ENCODE assay signal across 9 mouse cellular contexts in genomic region chr19:34772775-34773174, GRCm38 (mm10). TPM values are rescaled to one million over a fixed set of nuclear protein-coding genes. Genes with fewer than 3 reads are reported as not detected.
A peak's percentile ranks its signal among the peaks of the same experiment; 100 is the strongest.
DNase-seq lines count a peak whose midpoint lies in the region; ATAC-seq and TF ChIP-seq lines count a peak whose summit lies in the region.
"Had no signal": no experiment of that assay in that cellular context is flagged by ENCODE, and none has a peak within 500 bp of the region (broad histone marks: within the 10 kb centered on the region; RNA-seq: fewer than 3 reads in every experiment).

No protein-coding gene starts in this region.

- WGBS in forebrain, embryonic 13.5 days = 29% methylated on average over 6 of the region's 6 CpGs
- WGBS in liver, embryonic 14.5 days (ENCODE audit: insufficient replicate concordance) = 21% methylated on average over 6 of the region's 6 CpGs

- peak; percentile 51; the same call in 1 of the 2 replicates for ATAC-seq in forebrain, embryonic 13.5 days
- ATAC-seq in liver, embryonic 14.5 days (ENCODE audit: insufficient read depth) = no peak

- no peaks in the 10 kb centered on the region for H3K36me3 ChIP-seq in forebrain, embryonic 13.5 days (ENCODE audit: poor library complexity, severe bottlenecking)
- no peaks in the 10 kb centered on the region for H3K36me3 ChIP-seq in liver, embryonic 14.5 days (replicated peaks; ENCODE audit: control insufficient read depth, insufficient read depth, low read depth)
- H3K36me3 ChIP-seq: limb, embryonic 15.5 days had no signal

- peak; percentile 57; the same call in 1 of the 2 replicates for TF ChIP-seq CTCF in liver, embryonic 14.5 days (IDR thresholded peaks at IDR 0.05; ENCODE audit: low read depth)

- TF ChIP-seq EP300 in liver, embryonic 14.5 days (IDR thresholded peaks at IDR 0.05; ENCODE audit: low read depth) = no peak

- no peak overlapping the region for H3K9ac ChIP-seq in forebrain, embryonic 13.5 days
- H3K9ac ChIP-seq in liver, embryonic 14.5 days (replicated peaks) = no peak overlapping the region
- H3K9ac ChIP-seq: limb, embryonic 15.5 days had no signal

- peak; percentile 34 for DNase-seq in gastrocnemius, adult 18-20 months (ENCODE audit: low spot score)
- DNase-seq in gastrocnemius, postnatal 25 days = no peak
- peak; percentile 80 for DNase-seq in 416B (ENCODE audit: low read depth)
- peak; percentile 59 for DNase-seq in adrenal gland, postnatal 14 days
- peak; percentile 80 for DNase-seq in kidney, postnatal 10 days
- DNase-seq in liver, embryonic 14.5 days (ENCODE audit: low read depth in 3 of 3, low spot score in 3 of 3) = peak in 2 of 3 experiments; percentile 11 to 17
- peak; percentile 37 for DNase-seq in right cerebral cortex, postnatal 4 days

- no peak overlapping the region for H3K27ac ChIP-seq in forebrain, embryonic 13.5 days
- H3K27ac ChIP-seq in liver, embryonic 14.5 days = no peak overlapping the region
- H3K27ac ChIP-seq: limb, embryonic 15.5 days had no signal

- no peaks in the 10 kb centered on the region for H3K9me3 ChIP-seq in forebrain, embryonic 13.5 days (replicated peaks)
- no peaks in the 10 kb centered on the region for H3K9me3 ChIP-seq in liver, embryonic 14.5 days (ENCODE audit: control insufficient read depth, low read length)
- H3K9me3 ChIP-seq: limb, embryonic 15.5 days had no signal

- no peaks in the 10 kb centered on the region for H3K27me3 ChIP-seq in forebrain, embryonic 13.5 days
- H3K27me3 ChIP-seq in liver, embryonic 14.5 days (ENCODE audit: control insufficient read depth, insufficient read depth, low read length) = no peaks in the 10 kb centered on the region
- H3K27me3 ChIP-seq: limb, embryonic 15.5 days had no signal

- no peak overlapping the region for H3K4me3 ChIP-seq in forebrain, embryonic 13.5 days
- H3K4me3 ChIP-seq in liver, embryonic 14.5 days (ENCODE audit: insufficient read depth in 1 of 2, low read depth in 2 of 2, low read length in 2 of 2) = no peak overlapping the region
- H3K4me3 ChIP-seq: limb, embryonic 15.5 days had no signal

- no peak overlapping the region for H3K4me2 ChIP-seq in forebrain, embryonic 13.5 days
- H3K4me2 ChIP-seq in liver, embryonic 14.5 days (ENCODE audit: low read depth) = no peak overlapping the region
- H3K4me2 ChIP-seq: limb, embryonic 15.5 days had no signal

- H3K4me1 ChIP-seq in forebrain, embryonic 13.5 days = no peaks in the 10 kb centered on the region
- no peaks in the 10 kb centered on the region for H3K4me1 ChIP-seq in liver, embryonic 14.5 days (replicated peaks; ENCODE audit: control insufficient read depth in 2 of 2, insufficient read depth in 2 of 2, low read length in 1 of 2)
- H3K4me1 ChIP-seq: limb, embryonic 15.5 days had no signal

RNA-seq across cellular contexts. Expression of gene Slc16a12, which starts 25.7 kb away (rescaled TPM):
- under 1 TPM; 0.18 to 0.74 TPM for total RNA-seq in gastrocnemius, adult 18-20 months (2021)
- 1 to 10 TPM in 1 of 2 experiments, under 1 TPM in 1; 0.54 to 1.2 TPM for total RNA-seq in gastrocnemius, postnatal 25 days (2021)
- 0.79 and 7.7 TPM in 2 replicates for total RNA-seq in adrenal gland, postnatal 14 days (2021)
- 1.5 and 1.8 TPM in 2 replicates for polyA plus RNA-seq in forebrain, embryonic 13.5 days (2015; fragmentation: Nextera tagmentation; extraction: Ambion mirVana)
- 4.0 and 4.8 TPM in 2 replicates for polyA plus RNA-seq in liver, embryonic 14.5 days (2012; rRNA removed)
- polyA plus RNA-seq in liver, embryonic 14.5 days (2014; fragmentation: Nextera tagmentation; extraction: Ambion mirVana) = 9.7 and 12.1 TPM in 2 replicates
